In the genomic region with DNA sequence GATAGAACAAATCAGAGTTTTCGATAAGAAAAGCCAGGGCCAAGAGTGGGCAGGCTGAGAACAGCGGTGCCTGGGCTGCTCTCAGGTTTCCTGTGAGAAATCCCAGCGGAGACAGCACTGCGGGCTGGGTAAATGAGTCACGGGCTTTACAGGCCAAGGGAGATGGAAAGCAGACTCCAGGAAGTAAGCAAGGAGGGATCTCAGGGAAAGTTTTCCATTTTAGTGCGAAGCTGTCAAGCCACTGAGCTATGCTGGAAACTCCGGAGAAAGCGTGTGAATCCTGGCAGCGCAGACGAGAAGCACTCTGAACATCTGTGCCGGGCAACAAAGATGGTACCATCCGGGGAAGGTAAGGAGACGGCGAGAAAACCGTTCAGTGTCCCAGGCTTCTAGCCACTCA, we compare ENCODE assay signal across 7 mouse cellular contexts. TPM values are rescaled to one million over a fixed set of nuclear protein-coding genes. Genes with fewer than 3 reads are reported as not detected.
DNase-seq lines count a peak whose midpoint lies in the region; ATAC-seq and TF ChIP-seq lines count a peak whose summit lies in the region.

No protein-coding gene starts in this region.

- intact Hi-C loops in gastrocnemius, postnatal 36 days (cut with DNase I): no loop called here

- peaks cover 32% of the 10 kb centered on the region for H3K4me1 ChIP-seq in E14TG2a.4 (replicated peaks; ENCODE audit: low read depth, low read length)
- H3K4me1 ChIP-seq in intestine, embryonic 15.5 days (replicated peaks): peaks cover 14% of the 10 kb centered on the region
- H3K4me1 ChIP-seq in midbrain, postnatal 0 days (ENCODE audit: insufficient read depth, low read length): no peaks in the 10 kb centered on the region

- H3K27me3 ChIP-seq in E14TG2a.4 (ENCODE audit: insufficient read depth, low read length) (peaks cover 24% of the 10 kb centered on the region), Patski (no peaks in the 10 kb centered on the region)
- no peaks in the 10 kb centered on the region for H3K27me3 ChIP-seq in intestine, embryonic 15.5 days (replicated peaks)
- H3K27me3 ChIP-seq in midbrain, postnatal 0 days (ENCODE audit: insufficient read depth, low read length): no peaks in the 10 kb centered on the region

- no peaks in the 10 kb centered on the region for H3K36me3 ChIP-seq in E14TG2a.4 (ENCODE audit: insufficient read depth, low read length)
- no peaks in the 10 kb centered on the region for H3K36me3 ChIP-seq in intestine, embryonic 15.5 days
- H3K36me3 ChIP-seq in midbrain, postnatal 0 days (ENCODE audit: insufficient read depth, low read length): no peaks in the 10 kb centered on the region

- H3K9me3 ChIP-seq in E14TG2a.4 (ENCODE audit: low read length): no peaks in the 10 kb centered on the region
- H3K9me3 ChIP-seq in intestine, embryonic 15.5 days: no peaks in the 10 kb centered on the region
- no peaks in the 10 kb centered on the region for H3K9me3 ChIP-seq in midbrain, postnatal 0 days (ENCODE audit: low read length)

- no peak for DNase-seq in Patski (ENCODE audit: low read depth, low spot score)
- DNase-seq in gastrocnemius, postnatal 36 days: peak; percentile 27 to 51
- no peak for DNase-seq in midbrain, postnatal 0 days (ENCODE audit: low spot score)
- no peak for DNase-seq in natural killer cell, adult 2 months (ENCODE audit: low spot score in 2 of 2)
- no peak for DNase-seq in c-Kit-positive CD71-positive TER-119-positive erythroid progenitor cells, embryonic 14.5 days (ENCODE audit: low spot score)

- 10% methylated on average over 15 of the region's 15 CpGs for WGBS in intestine, embryonic 15.5 days
- WGBS in midbrain, postnatal 0 days: 30% methylated on average over 15 of the region's 15 CpGs

- no peak overlapping the region for H3K9ac ChIP-seq in intestine, embryonic 15.5 days
- H3K9ac ChIP-seq in midbrain, postnatal 0 days (replicated peaks; ENCODE audit: low read length, poor library complexity, severe bottlenecking): no peak overlapping the region

- H3K4me2 ChIP-seq in intestine, embryonic 15.5 days (replicated peaks): peak overlapping the region; percentile 49
- H3K4me2 ChIP-seq in midbrain, postnatal 0 days (ENCODE audit: low read depth, low read length, poor library complexity, severe bottlenecking): 0 out of 2 replicates have a peak overlapping the region, but pooled peaks have one; percentile 6

- CTCF ChIA-PET in Patski (lab: Charles Lee): interaction anchor here (1.5 to 2.0 kb wide), 2 partner anchors 11 to 14 kb away, joined by 6 to 7 read pairs; a partner anchor contains a TSS

- peak; percentile 80 for ATAC-seq in Patski
- ATAC-seq in intestine, embryonic 15.5 days: peak; percentile 66
- no peak for ATAC-seq in midbrain, postnatal 0 days (ENCODE audit: low FRiP score)

- H3K27ac ChIP-seq in intestine, embryonic 15.5 days: peak overlapping the region; percentile 69
- H3K27ac ChIP-seq in midbrain, postnatal 0 days (ENCODE audit: low read depth, low read length): no peak overlapping the region

- H3K4me3 ChIP-seq in E14TG2a.4 (replicated peaks; ENCODE audit: low read length): peak overlapping the region; percentile 51
- H3K4me3 ChIP-seq in intestine, embryonic 15.5 days (replicated peaks): peak overlapping the region; percentile 12; the same call in 1 of the 2 replicates
- no peak overlapping the region for H3K4me3 ChIP-seq in midbrain, postnatal 0 days (ENCODE audit: low read depth, low read length)

- in situ Hi-C loops in Patski (cut with MboI; ENCODE audit: low pct_unique_long_range_greater_than_20kb): no loop called here

- TF ChIP-seq CTCF in E14TG2a.4 (conservative IDR thresholded peaks at IDR 0.05; ENCODE audit: low read length) (no peak), Patski (IDR thresholded peaks at IDR 0.05) (no peak)
- TF ChIP-seq CTCF in midbrain, postnatal 0 days (IDR thresholded peaks at IDR 0.05): no peak

- POLR2A ChIA-PET in Patski (lab: Charles Lee): interaction anchor here (0.8 to 2.2 kb wide), 4 partner anchors 11 to 43 kb away, joined by 3 to 10 read pairs (median 4); a partner anchor contains a TSS

RNA-seq across cellular contexts. Expression of a gene that starts 11.2 kb away (rescaled TPM):
- polyA plus RNA-seq in Patski (2021): 84.2 TPM
- total RNA-seq in gastrocnemius, postnatal 36 days (2021): 10 to 100 TPM; 15.1 to 18.2 TPM
- polyA plus RNA-seq in intestine, embryonic 15.5 days (2015; fragmentation: Nextera tagmentation; extraction: Ambion mirVana): 18.4 and 18.5 TPM in 2 replicates
- 12.6 and 16.1 TPM in 2 replicates for total RNA-seq in midbrain, postnatal 0 days (2014; rRNA removed)
- polyA plus RNA-seq in midbrain, postnatal 0 days (2015; fragmentation: Nextera tagmentation; extraction: Ambion mirVana): 32.6 and 32.7 TPM in 2 replicates

RNA-seq across cellular contexts. Expression of a gene that starts 28.0 kb away (rescaled TPM):
- polyA plus RNA-seq in Patski (2021): 159 TPM
- 10 to 100 TPM; 37.3 to 40.9 TPM for total RNA-seq in gastrocnemius, postnatal 36 days (2021)
- 78.2 and 89.4 TPM in 2 replicates for polyA plus RNA-seq in intestine, embryonic 15.5 days (2015; fragmentation: Nextera tagmentation; extraction: Ambion mirVana)
- total RNA-seq in midbrain, postnatal 0 days (2014; rRNA removed): 214 and 238 TPM in 2 replicates
- polyA plus RNA-seq in midbrain, postnatal 0 days (2015; fragmentation: Nextera tagmentation; extraction: Ambion mirVana): 272 and 300 TPM in 2 replicates

RNA-seq across cellular contexts. Expression of a gene that starts 42.5 kb away (rescaled TPM):
- 62.5 TPM for polyA plus RNA-seq in Patski (2021)
- 10 to 100 TPM; 27.0 to 29.9 TPM for total RNA-seq in gastrocnemius, postnatal 36 days (2021)
- polyA plus RNA-seq in intestine, embryonic 15.5 days (2015; fragmentation: Nextera tagmentation; extraction: Ambion mirVana): 96.4 and 106 TPM in 2 replicates
- total RNA-seq in midbrain, postnatal 0 days (2014; rRNA removed): 40.2 and 44.2 TPM in 2 replicates
- polyA plus RNA-seq in midbrain, postnatal 0 days (2015; fragmentation: Nextera tagmentation; extraction: Ambion mirVana): 73.0 and 81.9 TPM in 2 replicates

RNA-seq across cellular contexts. Expression of a gene that starts 43.3 kb away (rescaled TPM):
- polyA plus RNA-seq in Patski (2021): 0.30 TPM
- total RNA-seq in gastrocnemius, postnatal 36 days (2021): under 1 TPM in 1 of 2 experiments, not detected in 1; 0.56 TPM
- 0.57 and 0.88 TPM in 2 replicates for polyA plus RNA-seq in intestine, embryonic 15.5 days (2015; fragmentation: Nextera tagmentation; extraction: Ambion mirVana)
- not detected in 2 replicates for total RNA-seq in midbrain, postnatal 0 days (2014; rRNA removed)
- 3.2 and 7.6 TPM in 2 replicates for polyA plus RNA-seq in midbrain, postnatal 0 days (2015; fragmentation: Nextera tagmentation; extraction: Ambion mirVana)

Comparison
In these comparisons a context has a peak if more than half of its experiments do, and no peak if none do; other contexts are left out.
1. DNase-seq: peak in gastrocnemius, postnatal 36 days (2 of 2); none in Patski (single experiment), midbrain, postnatal 0 days (single experiment), natural killer cell, adult 2 months (0 of 2) and c-Kit-positive CD71-positive TER-119-positive erythroid progenitor cells, embryonic 14.5 days (single experiment).